Mouse (Mus musculus) small intestine, adult 2 months (tissue): Measurements from ENCODE around the gene Nptn.

Experiments
- CTCF ChIP-seq: fragments of 200-500 bp; IDR thresholded peaks from 2 replicates; pipeline ENCODE4 v1.5.1; 2012; ENCODE audit warnings: low read depth, mild to moderate bottlenecking, control low read depth, inconsistent platforms, low read length, moderate library complexity, mixed read lengths; ENCODE audit not compliant: insufficient replicate concordance, insufficient read length; ENCODE audit errors: extremely low read depth
- POLR2A ChIP-seq: fragments of 200-500 bp; IDR thresholded peaks from 2 replicates; pipeline ENCODE4 v1.6.1; 2012; ENCODE audit warnings: low read depth, mild to moderate bottlenecking, control low read depth, inconsistent platforms, low read length, moderate library complexity

DNA sequence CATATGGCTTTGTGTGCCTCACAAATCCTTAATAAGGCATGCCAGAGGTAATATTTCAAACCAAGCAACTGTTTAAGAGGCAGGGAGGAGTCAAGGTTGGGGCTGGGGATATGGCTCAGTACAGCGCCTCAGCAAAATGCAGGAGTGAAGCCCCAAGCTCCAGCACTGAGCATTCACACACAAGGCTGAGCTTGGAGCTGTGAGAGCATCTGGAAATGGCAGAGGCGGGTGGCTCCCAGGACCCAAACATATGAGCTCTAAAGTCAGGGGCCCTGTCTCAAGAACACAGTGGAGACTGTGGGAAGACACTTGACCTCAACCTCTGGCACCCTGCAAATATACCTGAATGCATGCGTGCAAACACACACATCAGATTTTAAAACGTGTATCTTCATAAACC lies 106.0 kb downstream of the Nptn start:
- TF ChIP-seq POLR2A (no peak), CTCF (no peak)
